Mouse (Mus musculus) left cerebral cortex, adult 2 months (tissue): ENCODE data around the gene Gm11042. TPM values are rescaled to one million over a fixed set of nuclear protein-coding genes. Genes with fewer than 3 reads are reported as not detected.
A peak's percentile ranks its signal among the peaks of the same experiment; 100 is the strongest.

ENCODE experiments used
- DNase-seq, 2 experiments: peaks; one replicate each; pipeline ENCODE4 v3.0.0; 2021 to 2022; ENCODE audit warnings: low spot score in 2 of 2, mixed read lengths in 1 of 2; ENCODE audit errors: extremely low spot score in 1 of 2
- H3K27ac ChIP-seq: fragments of 200-600 bp; 2 replicates; pipeline ENCODE4 v1.8.1; 2022
- H3K4me3 ChIP-seq: fragments of 200-600 bp; 2 replicates; pipeline ENCODE4 v1.8.1; 2022
- CTCF ChIP-seq: fragments of 200-600 bp; IDR thresholded peaks from 2 replicates; pipeline ENCODE4 v1.8.1; 2022; ENCODE audit warnings: antibody characterized with exemption, mild to moderate bottlenecking, moderate library complexity
- intact Hi-C: fragments of 180-260 bp; cut with DNase I; formaldehyde crosslinking; loops from one replicate; pipeline ENCODE4 v1.15.1; 2025
- total RNA-seq, 2 experiments: library from RNA; stranded (reverse); gene quantifications; 2 replicates each; pipeline ENCODE4 v1.2.3; 2021

Gm11042 gene
- total RNA-seq, 2 experiments from 2014 or later, result not detected

GRCm38 (mm10) chr12:74284020-74284684, 32.0 kb downstream of the Gm11042 start:
- peak overlapping the region; percentile 58 for H3K4me3 ChIP-seq
- intact Hi-C loops, result loop anchor here (5.0 kb wide), 3 partner anchors 52 to 177 kb away; no protein-coding TSS in a partner anchor

GRCm38 (mm10) chr12:74282846-74283245, 33.3 kb downstream of the Gm11042 start:
- intact Hi-C loops, result loop anchor here (5.0 kb wide), 3 partner anchors 51 to 176 kb away; no protein-coding TSS in a partner anchor
- H3K27ac ChIP-seq, result no peak overlapping the region
- H3K4me3 ChIP-seq, result no peak overlapping the region
- no peak for TF ChIP-seq CTCF
- DNase-seq, result no peak

More at GRCm38 (mm10) chr12:74284020-74284684, 32.0 kb downstream of the Gm11042 start:
- H3K27ac ChIP-seq, result peak overlapping the region; percentile 90
- peak; percentile 95 for DNase-seq
- peak; percentile 74 for TF ChIP-seq CTCF

- no peak for DNase-seq
- Histone ChIP-seq H3K27ac (no peak overlapping the region), H3K4me3 (no peak overlapping the region)
- TF ChIP-seq CTCF, result no peak
- intact Hi-C loops, result loop anchor here (5.0 kb wide), 3 partner anchors 49 to 174 kb away; no protein-coding TSS in a partner anchor
Measured at GRCm38 (mm10) chr12:74281403-74281802, 34.8 kb downstream of the Gm11042 start.

GRCm38 (mm10) chr12:74277265-74277664, 38.9 kb downstream of the Gm11042 start:
- no peak for TF ChIP-seq CTCF
- no peak overlapping the region for H3K27ac ChIP-seq
- intact Hi-C loops, result no loop called here
- H3K4me3 ChIP-seq, result no peak overlapping the region
- no peak for DNase-seq

- Histone ChIP-seq H3K27ac (no peak overlapping the region), H3K4me3 (no peak overlapping the region)
- DNase-seq, result no peak
- intact Hi-C loops, result no loop called here
- TF ChIP-seq CTCF, result no peak
Measured at GRCm38 (mm10) chr12:74272545-74272944, 43.6 kb downstream of the Gm11042 start.

- no peak overlapping the region for H3K4me3 ChIP-seq
- TF ChIP-seq CTCF, result no peak
- no peak for DNase-seq
- intact Hi-C loops, result no loop called here
- no peak overlapping the region for H3K27ac ChIP-seq
Measured at GRCm38 (mm10) chr12:74268644-74269285, 47.4 kb downstream of the Gm11042 start.

- H3K4me3 ChIP-seq, result no peak overlapping the region
- DNase-seq, result no peak
- no peak overlapping the region for H3K27ac ChIP-seq
- intact Hi-C loops, result no loop called here
- no peak for TF ChIP-seq CTCF
Measured at GRCm38 (mm10) chr12:74267049-74267448, 49.1 kb downstream of the Gm11042 start.
